Mouse (Mus musculus): Measurements from ENCODE around the gene Polr1d. TPM values are rescaled to one million over a fixed set of nuclear protein-coding genes. Genes with fewer than 3 reads are reported as not detected.

The Polr1d gene
- total RNA-seq, 2 experiments from 2014 or later, result 17.5 to 42.8 TPM

DNA sequence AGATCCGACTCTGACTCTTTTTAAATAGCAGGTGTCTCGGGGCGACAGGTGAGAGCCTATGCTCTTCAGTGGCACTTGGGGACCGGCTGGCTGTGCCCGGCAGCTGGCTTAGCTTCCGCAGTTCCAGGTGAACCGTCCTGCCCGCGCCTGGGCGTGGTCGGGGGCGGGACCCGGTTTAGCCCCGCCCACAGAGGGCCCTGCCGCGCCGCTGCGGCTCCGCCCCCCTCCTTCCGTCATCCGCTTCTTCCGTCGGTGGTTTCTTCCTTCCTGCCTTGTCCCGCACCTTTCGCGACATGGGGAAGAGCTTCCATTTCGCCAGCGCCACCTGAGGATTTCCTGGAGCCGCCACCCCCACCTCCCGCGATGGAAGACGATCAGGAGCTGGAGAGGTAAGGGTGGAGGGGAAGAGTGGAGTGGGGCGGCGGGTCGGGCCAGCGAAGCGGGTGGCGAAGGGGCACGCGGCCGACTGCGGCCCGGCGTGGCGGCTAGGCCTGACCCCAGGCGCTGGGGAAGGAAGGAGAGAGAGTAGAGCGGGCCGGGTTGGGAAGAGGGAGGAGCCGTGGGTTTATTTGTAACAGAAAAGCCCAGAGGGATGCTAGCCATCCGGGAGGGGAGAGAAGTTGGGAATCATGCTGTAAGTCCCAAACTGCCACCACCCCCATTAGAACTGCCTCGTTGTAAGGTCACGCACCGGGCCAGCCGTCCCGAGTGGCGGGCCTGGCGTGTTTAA lies 620 bp downstream of the Polr1d start:
- ATAC-seq (replicated peaks; ENCODE audit: low FRiP score, poor library complexity, severe bottlenecking), result peak; percentile 77

DNA sequence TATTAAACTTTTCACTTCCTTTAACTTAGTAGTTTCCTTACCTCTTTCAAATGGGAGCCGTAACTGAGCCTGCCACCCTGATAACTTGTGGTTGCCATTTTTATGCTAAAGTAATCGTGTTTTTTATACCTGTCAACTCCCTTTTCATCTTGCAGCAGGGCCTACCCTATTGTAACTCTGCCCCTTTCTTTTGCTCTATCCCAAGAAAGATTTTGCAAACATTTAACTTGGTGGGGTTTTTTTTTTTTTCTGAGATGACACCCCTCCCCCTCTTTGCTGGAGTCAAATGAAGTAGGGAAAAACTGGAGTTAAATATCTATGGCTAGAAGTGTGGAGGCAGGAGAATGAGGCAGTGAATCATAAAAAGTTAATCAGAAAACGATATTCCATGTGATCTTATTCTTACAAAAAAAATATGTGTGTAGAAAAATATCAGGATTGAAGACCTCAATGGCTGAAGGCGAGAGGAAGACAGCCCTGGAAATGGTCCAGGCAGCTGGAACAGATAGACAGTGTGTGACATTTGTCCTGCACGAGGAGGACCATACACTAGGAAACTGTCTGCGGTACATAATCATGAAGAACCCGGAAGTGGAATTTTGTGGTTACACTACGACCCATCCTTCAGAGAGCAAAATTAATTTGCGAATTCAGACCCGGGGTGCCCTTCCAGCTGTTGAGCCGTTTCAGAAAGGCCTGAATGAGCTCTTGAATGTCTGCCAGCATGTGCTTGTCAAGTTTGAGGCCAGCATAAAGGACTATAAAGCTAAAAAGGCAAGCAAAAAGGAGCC lies 1.5 kb downstream of the Polr1d start:
- no peak for ATAC-seq (replicated peaks; ENCODE audit: low FRiP score, poor library complexity, severe bottlenecking)

DNA sequence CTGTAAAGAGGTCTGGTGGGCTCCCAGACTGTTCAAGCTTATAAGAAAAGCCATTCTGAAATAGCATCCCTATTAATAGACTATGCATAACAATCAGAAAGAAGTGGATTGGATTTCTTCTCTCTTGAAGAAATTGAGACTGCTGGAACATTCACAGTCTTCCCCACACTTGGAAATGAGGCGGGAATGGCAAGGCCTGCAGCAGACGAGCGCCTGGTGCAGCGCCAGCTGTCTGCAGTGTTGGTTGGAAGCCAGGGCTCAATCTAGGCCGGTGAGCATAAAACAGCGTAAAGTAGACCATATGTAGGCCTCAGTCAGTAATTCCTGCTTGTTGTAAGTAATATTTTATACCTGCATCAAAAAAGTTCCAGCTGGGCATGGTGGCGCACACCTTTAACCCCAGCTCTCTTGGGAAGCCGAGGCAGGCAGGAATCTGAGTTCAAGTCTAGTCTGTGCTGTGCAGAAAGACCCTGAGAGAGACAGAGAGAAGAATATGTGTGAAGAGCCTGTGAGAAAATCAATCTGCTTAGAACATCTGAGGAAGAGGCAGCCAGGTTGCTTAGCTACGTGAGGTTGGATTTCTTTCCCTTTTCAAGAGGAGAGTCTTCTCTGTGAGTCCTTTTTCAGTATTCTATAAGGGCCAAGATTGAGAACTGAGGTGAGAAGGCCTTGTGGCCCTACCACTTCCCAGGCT lies 8.5 kb downstream of the Polr1d start:
- ATAC-seq (replicated peaks; ENCODE audit: low FRiP score, poor library complexity, severe bottlenecking), result no peak

DNA sequence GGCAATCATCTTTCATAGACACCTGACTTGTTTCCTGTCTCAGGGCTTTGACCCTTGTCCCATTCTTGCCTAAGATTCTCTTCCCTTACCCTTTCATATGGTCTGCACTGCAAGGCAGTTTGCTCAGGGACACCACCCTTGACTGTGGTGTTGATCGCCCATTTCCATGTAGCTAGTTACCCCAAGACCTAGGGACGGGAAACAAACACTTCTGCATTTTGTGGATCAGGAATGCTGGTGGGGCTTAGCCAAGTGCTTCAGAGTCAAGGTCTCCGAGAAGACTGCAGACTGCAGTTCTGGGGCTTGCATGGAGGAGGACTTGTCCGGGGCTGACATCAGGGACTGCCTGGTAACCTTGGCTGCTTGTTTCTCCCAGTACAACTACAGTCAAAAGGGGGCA lies 10.0 kb downstream of the Polr1d start:
- no peak for ATAC-seq (replicated peaks; ENCODE audit: low FRiP score, poor library complexity, severe bottlenecking)

DNA sequence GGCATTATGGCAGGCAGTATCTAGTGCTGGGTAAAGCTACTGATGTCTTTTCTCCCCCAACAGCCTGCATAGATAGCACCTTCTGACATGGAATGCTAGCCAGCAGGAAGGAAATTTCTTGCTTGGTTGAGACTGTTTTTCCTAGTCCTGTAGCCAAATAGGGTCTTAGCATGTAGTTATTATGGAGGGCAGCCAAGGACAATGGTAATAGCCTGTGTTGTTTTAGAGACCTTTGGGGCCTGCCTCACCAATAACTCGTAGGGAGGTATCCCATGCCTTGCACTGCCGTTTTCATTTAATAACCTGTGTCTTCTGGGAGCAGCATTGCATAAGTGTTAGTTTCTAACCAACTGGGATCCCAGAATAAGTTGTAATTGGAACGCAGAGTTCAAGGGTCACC lies 13.0 kb downstream of the Polr1d start:
- no peak for ATAC-seq (replicated peaks; ENCODE audit: low FRiP score, poor library complexity, severe bottlenecking)

DNA sequence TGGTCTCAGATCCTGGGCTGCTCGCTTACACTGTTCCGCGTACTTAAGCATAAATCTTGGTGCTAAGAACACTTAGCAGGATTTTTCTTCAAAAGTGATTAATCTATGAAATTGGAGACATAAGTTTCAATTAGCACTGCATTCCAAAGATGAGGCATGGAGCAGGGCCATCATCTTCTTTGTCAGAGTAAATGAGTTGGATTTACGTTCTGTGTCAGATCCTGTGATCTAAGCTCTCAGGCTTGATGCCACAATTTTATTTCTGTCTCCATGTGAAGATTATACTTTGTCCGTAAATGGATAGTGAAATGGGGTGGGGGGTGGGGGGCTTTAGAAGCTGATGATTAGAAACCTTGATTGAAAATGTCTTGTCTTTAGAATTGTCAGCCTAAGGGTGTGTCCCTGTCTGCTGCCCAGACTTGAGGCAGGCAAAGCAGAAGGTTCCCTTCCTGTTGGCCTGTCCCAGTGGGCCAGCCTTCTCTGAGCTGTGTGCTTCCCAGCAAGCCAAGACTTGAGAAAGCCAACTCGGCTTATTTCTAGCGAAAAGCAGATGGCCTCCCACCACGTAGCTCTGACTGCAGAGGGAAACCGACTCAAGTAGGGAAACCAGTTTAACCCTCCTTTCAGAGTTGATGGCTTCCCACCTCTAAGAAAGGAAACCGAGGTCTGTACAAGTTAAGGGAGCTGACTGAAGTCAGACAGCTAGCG lies 13.6 kb downstream of the Polr1d start:
- no peak for ATAC-seq (replicated peaks; ENCODE audit: low FRiP score, poor library complexity, severe bottlenecking)

DNA sequence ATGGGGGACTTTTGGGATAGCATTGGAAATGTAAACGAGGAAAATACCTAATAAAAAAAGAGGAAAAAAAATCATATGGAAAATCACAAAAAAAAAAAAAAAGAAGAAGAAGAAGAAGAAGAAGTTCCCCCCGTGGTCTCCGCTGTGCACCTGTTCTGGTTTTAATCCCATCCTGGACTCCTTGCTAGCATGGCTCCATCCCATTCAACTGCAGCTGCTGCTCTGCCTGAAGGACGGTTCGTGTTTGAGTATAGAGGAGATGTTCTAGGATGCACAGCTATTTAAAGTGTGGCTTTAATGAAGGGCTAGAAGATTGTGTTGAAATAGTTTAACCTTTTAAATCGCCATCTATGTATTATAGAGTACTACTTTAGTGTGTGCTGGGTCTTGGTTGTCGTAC lies 15.6 kb downstream of the Polr1d start:
- no peak for ATAC-seq (replicated peaks; ENCODE audit: low FRiP score, poor library complexity, severe bottlenecking)

DNA sequence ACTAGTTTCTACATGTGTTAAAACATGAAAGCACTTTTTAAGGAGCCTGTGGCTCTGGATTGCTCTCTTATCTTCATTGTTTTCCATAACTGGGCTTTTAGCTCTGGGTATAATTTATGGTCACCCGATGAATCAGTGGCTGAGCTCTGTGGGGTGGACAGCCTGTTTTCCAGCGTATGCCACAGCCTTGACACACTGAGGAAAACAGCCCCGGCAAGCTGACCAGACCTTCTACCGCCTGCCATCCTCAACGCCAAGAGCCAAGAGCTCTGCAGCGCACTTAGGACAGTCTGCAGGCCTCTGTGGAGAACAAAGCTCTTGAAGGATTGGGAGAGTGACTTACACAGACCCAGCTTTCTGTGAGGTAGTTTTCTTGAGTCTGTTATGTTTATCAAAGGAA lies 17.4 kb downstream of the Polr1d start:
- no peak for ATAC-seq (replicated peaks; ENCODE audit: low FRiP score, poor library complexity, severe bottlenecking)

DNA sequence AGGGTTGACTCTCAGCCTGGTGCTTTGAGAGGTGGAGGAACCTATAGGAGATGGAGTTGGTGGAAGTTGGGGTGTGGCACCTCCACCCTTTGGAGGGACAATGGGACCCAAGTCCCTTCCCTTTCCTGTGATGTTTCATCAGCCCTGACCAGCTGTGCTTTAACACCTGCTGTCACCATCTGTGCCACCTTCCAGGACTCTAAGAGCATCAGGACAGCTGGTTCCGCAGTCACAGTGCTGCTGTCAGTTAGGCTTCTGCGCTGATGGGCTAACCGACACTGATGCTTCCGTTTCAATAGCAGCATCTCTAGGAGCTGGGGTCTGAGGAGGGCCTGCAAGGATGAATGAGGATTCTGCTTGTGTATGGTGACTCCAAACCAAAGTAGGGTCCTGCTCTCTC lies 19.7 kb downstream of the Polr1d start:
- no peak for ATAC-seq (replicated peaks; ENCODE audit: low FRiP score, poor library complexity, severe bottlenecking)

DNA sequence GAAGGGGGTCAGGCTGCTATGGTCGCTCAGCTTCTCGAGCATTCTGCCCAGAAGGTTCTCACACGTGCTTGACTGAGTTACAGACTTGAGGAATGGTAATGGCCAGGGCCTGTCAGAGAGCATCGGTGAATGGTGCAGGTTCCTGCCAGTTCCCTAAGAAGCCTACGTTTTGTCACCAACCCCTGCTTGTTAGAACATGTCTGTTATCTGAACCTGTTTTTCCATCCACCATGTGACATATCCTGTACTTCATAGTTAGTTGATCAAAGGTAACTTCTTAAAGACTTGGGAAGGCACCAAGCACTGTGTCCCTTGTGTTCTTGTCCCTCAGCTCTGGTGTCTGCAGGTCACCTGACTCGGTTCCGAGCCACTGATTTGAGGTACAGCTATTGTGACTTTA lies 21.8 kb downstream of the Polr1d start:
- ATAC-seq (replicated peaks; ENCODE audit: low FRiP score, poor library complexity, severe bottlenecking), result no peak

DNA sequence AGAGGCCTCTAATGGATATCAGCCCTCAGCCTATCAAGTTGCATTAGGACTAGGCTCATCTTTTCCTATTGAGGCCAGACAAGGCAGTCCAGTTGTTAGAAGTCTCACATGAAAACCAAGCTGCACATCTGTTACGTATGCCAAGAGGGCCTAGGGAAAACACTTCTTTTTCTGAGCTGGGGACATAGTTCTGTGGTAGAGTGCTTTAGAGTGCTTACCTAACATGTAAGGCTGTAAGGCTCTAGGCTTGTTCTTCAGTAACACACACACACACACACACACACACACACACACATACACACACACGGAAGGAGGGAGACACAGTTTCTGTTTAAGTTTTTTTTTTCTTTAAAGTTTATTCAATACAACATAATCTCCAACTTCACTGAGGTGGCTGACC lies 23.3 kb downstream of the Polr1d start:
- no peak for ATAC-seq (replicated peaks; ENCODE audit: low FRiP score, poor library complexity, severe bottlenecking)

DNA sequence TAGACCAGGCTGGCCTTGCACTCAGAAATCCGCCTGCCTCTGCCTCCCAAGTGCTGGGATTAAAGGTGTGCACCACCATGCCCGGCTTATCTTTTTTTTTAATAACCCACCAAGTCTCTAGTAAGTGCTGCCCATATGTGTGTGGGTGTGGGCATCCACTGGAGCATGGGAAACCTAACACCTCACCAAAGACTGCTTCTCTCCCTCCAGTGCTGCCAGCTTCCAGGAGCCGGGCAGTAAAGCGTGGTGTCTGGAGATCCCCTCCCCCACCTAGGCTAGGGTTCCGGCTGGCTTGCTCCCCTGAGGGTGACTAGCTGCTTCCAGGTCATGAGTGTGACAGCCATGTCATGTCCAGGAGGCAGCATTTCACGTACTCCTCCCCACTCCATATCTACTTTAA lies 25.4 kb downstream of the Polr1d start:
- no peak for ATAC-seq (replicated peaks; ENCODE audit: low FRiP score, poor library complexity, severe bottlenecking)

DNA sequence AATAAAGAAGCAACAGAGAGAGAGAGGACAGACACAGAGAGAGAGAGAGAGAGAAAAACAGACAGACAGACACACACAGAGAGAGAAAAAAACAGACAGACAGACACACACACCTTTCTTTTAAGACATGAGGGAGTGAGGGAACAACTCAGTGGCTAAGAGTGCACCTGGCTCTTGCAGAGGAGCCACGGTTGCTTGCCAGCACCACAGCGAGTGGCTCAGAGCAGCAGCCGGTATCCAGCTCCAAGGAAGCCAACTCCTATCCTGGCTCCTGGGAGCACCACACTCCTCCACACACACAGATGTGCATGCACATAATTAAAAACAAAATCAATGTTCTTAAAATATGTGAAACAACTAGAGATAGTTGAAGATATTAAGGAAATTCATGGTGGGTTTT lies 30.4 kb downstream of the Polr1d start:
- no peak for ATAC-seq (replicated peaks; ENCODE audit: low FRiP score, poor library complexity, severe bottlenecking)

DNA sequence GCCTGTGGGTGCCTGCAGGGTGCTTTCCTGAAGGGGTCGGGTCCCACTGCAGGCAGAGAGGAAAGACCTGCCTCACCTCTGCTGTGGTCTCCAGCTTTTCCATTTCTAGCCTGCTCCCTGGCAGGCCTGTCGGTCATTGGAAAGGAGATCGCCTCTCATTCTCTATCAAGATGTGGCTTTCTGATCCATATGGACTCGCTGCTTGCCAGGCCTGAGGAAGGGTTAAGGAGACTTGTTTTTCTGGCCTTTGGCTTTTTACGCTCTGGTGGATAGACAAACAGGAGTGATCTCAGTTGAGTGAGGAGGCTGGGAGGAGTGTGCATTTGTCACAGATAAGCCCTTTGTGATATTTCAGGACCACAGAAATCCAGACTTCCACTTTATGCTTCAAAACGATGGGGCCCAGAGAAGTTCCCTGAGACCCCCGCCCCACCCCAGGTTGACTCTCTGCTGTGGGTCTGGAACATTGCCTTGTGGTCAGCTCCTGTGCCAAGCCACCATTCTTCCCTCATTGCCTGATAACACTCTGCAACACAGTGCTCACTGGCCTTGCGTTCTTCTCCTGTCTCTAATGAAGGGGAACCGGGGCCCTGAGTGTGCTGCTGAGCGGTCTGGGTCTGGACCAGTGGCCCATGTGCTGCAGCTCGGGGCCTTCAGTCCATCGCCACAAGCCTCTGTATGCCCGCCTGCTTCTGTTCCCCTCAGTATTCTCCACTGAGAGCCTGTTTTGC lies 32.2 kb downstream of the Polr1d start:
- ATAC-seq (replicated peaks; ENCODE audit: low FRiP score, poor library complexity, severe bottlenecking), result no peak

DNA sequence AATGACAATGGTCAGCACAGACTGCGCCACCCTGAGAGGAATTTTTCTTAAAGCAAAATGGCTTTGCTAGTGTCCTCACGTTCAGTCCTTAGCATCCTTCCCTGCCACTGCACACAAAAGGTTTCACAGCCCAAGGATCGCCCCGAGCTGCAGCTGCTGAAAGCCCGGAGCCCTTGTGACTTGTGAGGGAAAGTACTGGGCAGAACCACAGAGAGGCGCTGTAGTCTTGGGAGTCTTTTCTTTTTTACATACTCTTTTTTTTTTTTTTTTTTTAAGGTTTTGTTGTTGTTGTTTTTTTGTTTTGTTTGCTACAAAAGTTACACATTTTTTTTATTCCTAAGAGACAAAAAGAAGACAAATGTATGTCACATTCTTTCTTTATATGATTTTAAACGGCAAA lies 37.9 kb downstream of the Polr1d start:
- ATAC-seq (replicated peaks; ENCODE audit: low FRiP score, poor library complexity, severe bottlenecking), result no peak

DNA sequence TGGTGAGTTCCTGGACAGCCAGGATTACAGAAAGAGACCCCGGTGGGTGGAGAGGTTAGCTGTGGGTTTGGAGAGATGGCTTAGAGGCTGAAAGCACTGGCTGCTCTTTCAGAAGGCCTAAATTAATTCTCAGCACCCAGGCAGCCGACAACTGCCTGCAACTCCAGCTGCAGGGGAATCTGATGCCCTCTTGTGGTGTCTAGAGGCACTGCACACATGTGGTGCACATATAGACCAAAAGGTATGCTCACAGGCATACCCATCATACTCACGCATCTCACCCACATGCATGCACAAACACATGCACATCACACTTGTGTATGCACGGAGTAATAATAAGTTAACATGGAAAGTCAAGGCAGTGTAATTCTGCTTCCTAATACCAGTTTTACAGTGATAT lies 38.8 kb downstream of the Polr1d start:
- no peak for ATAC-seq (replicated peaks; ENCODE audit: low FRiP score, poor library complexity, severe bottlenecking)

DNA sequence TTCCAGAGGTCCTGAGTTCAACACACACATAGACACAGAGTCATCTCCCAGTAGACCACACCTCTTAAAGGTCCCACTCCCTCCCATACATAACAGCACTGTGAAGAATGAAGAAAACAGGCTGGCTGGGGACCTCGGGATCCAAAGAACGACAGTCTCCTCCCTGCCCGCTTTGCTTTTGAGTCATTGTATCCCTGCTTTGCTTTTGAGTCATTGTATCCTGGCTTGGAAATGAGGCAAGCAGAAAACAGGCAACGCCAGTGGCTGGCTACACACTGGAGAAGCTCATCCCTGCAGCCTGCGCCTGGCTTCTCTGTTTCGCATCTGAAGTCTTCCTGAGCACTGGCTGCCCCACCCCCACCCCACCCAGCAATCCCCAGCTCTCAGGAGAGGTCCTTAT lies 40.2 kb downstream of the Polr1d start:
- ATAC-seq (replicated peaks; ENCODE audit: low FRiP score, poor library complexity, severe bottlenecking), result no peak

DNA sequence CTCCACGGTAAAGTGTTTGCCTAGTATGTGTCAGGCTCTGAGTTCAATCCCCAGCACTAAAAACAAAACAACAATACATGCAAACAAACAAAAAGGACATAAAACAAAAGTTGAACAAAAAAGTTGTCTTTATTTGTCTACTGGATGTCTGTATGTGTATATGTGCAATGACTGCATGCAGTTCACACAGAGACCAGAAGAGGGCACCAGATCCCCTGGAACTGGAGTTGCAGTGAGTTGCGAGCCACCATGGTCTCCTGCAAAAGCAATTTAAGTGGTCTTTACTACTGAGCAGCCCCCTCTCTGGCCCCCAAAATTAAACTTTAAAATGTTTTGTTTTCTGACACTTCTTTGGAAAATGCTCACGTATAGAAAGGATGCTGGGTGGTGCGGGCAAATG lies 44.3 kb downstream of the Polr1d start:
- ATAC-seq (replicated peaks; ENCODE audit: low FRiP score, poor library complexity, severe bottlenecking), result no peak

DNA sequence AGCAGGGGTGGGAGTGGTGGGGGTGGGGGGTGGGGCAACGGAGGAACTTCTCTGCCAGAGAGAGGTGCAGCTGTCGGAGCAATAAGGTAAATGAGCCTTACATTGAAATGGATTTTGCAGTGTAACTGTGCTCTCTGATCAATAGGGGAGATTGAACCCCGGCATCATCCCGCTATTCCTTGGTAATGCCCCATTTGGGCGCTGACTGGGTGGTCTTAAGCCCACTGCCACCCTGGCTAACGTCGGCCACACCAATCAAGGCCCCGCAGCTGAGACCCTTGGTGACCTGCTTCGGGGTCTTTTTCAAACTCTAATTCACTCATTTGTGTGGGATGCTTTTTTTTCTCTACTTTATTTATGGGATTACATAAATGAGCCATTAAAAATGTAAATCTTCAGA lies 47.9 kb downstream of the Polr1d start:
- ATAC-seq (replicated peaks; ENCODE audit: low FRiP score, poor library complexity, severe bottlenecking), result no peak
